Mouse (Mus musculus) embryonic fibroblast, embryonic 13.5 days (primary cell): ENCODE data around the gene Smad3.

Experiments
- CTCF ChIP-seq: IDR thresholded peaks from 2 replicates; pipeline ENCODE4 v1.5.1; 2011; ENCODE audit warnings: mild to moderate bottlenecking, control low read depth, low read length, moderate library complexity, borderline replicate concordance; ENCODE audit not compliant: insufficient read depth
- POLR2A ChIP-seq: IDR thresholded peaks from 2 replicates; pipeline ENCODE4 v1.6.1; 2011; ENCODE audit warnings: low read depth, mild to moderate bottlenecking, control low read depth, low read length, moderate library complexity

DNA sequence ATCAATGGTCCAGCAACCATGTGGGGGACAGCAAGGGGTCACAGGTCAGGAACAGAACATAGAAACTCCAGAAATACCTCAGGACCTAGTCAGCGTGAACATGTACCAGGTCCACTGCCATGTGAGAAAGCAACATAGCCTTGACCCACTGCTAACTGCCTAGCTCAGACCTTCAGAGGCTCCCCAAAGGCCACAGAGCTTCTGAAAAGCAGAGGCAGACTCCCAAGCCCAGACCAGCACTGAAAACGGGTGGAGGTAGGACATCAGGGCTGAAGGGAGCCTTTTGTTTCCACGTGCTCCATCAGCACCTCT is 84.3 kb downstream of the Smad3 start:
- TF ChIP-seq CTCF (no peak), POLR2A (no peak)
